Mouse (Mus musculus): ENCODE results near the gene Sec14l1.

DNA sequence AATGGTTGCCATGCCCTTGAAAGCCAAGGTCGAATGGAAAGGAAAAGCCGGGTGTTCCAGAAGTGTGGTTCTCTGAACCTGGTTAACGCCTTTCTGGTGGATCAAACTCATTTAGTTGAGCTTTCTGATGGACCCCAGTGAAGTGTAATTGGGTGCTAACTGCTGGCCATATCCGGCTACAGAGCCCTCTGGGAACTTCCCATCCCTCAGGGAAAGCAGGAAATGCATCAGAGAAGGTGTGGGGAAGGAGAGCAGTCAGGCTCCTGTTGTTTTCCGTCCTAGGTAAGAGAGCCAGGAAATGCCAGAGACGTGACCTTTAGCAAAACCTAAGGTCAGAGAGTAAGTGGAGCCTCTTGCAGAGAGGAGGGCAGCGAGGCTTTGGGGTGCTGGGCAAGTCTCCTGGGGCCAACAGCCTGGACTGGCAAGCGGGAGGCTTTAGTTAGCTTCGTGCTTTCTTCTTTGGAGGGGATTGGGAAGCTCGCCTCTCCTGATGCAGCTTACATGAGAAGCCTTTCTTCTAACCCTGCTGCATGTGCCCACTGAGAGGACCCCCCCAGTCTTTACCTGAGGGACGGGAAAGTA, 32.5 kb upstream of the Sec14l1 start:
- TF ChIP-seq FLI1 (IDR thresholded peaks at IDR 0.05; ENCODE audit: low read length) = no peak
- TF ChIP-seq GATA1 (IDR thresholded peaks at IDR 0.05; ENCODE audit: borderline replicate concordance, low read length) = no peak
